Mouse (Mus musculus): ENCODE results near the gene Cacna1d.
A peak's percentile ranks its signal among the peaks of the same experiment; 100 is the strongest.

The Cacna1d gene

GRCm38 (mm10) chr14:30330416-30331181 is 160.7 kb downstream of the Cacna1d start:
- no peak for DNase-seq (ENCODE audit: low spot score in 2 of 2)

- DNase-seq (ENCODE audit: low spot score in 2 of 2) = no peak
Measured at GRCm38 (mm10) chr14:30329109-30329508, 162.1 kb downstream of the Cacna1d start.

- no peak for DNase-seq (ENCODE audit: low spot score in 2 of 2)
Measured at GRCm38 (mm10) chr14:30327452-30327851, 163.8 kb downstream of the Cacna1d start.

- no peak for DNase-seq (ENCODE audit: low spot score in 2 of 2)
Measured at GRCm38 (mm10) chr14:30327051-30327450, 164.2 kb downstream of the Cacna1d start.

GRCm38 (mm10) chr14:30326226-30326625 is 165.0 kb downstream of the Cacna1d start:
- DNase-seq (ENCODE audit: low spot score in 2 of 2) = no peak

GRCm38 (mm10) chr14:30324994-30325393 is 166.3 kb downstream of the Cacna1d start:
- no peak for DNase-seq (ENCODE audit: low spot score in 2 of 2)

GRCm38 (mm10) chr14:30318715-30319437 is 172.4 kb downstream of the Cacna1d start:
- DNase-seq (ENCODE audit: low spot score in 2 of 2) = no peak

- peak in 1 of 2 experiments; percentile 22 for DNase-seq (ENCODE audit: low spot score in 2 of 2)
Measured at GRCm38 (mm10) chr14:30318293-30318692, 173.0 kb downstream of the Cacna1d start.

GRCm38 (mm10) chr14:30317616-30318015 is 173.6 kb downstream of the Cacna1d start:
- DNase-seq (ENCODE audit: low spot score in 2 of 2) = no peak

- no peak for DNase-seq (ENCODE audit: low spot score in 2 of 2)
Measured at GRCm38 (mm10) chr14:30311206-30311889, 179.9 kb downstream of the Cacna1d start.

- DNase-seq (ENCODE audit: low spot score in 2 of 2) = no peak
Measured at GRCm38 (mm10) chr14:30310236-30310635, 181.0 kb downstream of the Cacna1d start.

- DNase-seq (ENCODE audit: low spot score in 2 of 2) = no peak
Measured at GRCm38 (mm10) chr14:30306221-30306620, 185.0 kb downstream of the Cacna1d start.

GRCm38 (mm10) chr14:30299946-30300345 is 191.3 kb downstream of the Cacna1d start:
- no peak for DNase-seq (ENCODE audit: low spot score in 2 of 2)

GRCm38 (mm10) chr14:30297492-30297891 is 193.8 kb downstream of the Cacna1d start:
- DNase-seq (ENCODE audit: low spot score in 2 of 2) = no peak

- no peak for DNase-seq (ENCODE audit: low spot score in 2 of 2)
Measured at GRCm38 (mm10) chr14:30292135-30292463, 199.2 kb downstream of the Cacna1d start.

GRCm38 (mm10) chr14:30291389-30292134 is 199.7 kb downstream of the Cacna1d start:
- no peak for DNase-seq (ENCODE audit: low spot score in 2 of 2)

- no peak for DNase-seq (ENCODE audit: low spot score in 2 of 2)
Measured at GRCm38 (mm10) chr14:30284446-30284845, 206.8 kb downstream of the Cacna1d start.

GRCm38 (mm10) chr14:30284022-30284421 is 207.2 kb downstream of the Cacna1d start:
- DNase-seq (ENCODE audit: low spot score in 2 of 2) = no peak

- no peak for DNase-seq (ENCODE audit: low spot score in 2 of 2)
Measured at GRCm38 (mm10) chr14:30275572-30275971, 215.7 kb downstream of the Cacna1d start.

- DNase-seq (ENCODE audit: low spot score in 2 of 2) = no peak
Measured at GRCm38 (mm10) chr14:30272976-30273375, 218.3 kb downstream of the Cacna1d start.

- no peak for DNase-seq (ENCODE audit: low spot score in 2 of 2)
Measured at GRCm38 (mm10) chr14:30272523-30272922, 218.7 kb downstream of the Cacna1d start.

GRCm38 (mm10) chr14:30271856-30272255 is 219.4 kb downstream of the Cacna1d start:
- no peak for DNase-seq (ENCODE audit: low spot score in 2 of 2)

All from frontal cortex, postnatal 14 days (tissue).